Mouse (Mus musculus): Measurements from ENCODE around the gene Hectd2.

Gene Hectd2

DNA sequence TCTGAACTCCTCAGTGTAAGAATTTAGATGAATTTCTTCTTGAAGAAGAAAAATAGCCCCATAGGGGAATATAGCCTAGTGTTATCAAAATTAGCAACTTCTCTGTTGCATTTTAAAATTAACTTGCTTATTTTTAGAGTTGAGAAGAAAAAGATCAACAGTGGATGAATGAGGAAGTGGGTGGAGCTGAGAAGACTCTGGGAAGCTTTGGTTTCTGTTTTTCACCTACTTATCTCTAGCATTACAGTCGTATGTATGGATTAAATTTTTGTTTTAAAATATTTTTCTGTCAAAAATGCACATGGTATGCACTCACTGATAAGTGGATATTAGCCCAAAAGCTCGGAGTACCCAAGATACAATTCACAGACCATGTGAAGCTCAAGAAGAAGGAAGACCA, 6.7 kb downstream of the Hectd2 start:
- DNase-seq (ENCODE audit: low spot score in 2 of 2): no peak

GRCm38 (mm10) chr19:36564396-36564795, 10.0 kb downstream of the Hectd2 start:
- no peak for DNase-seq (ENCODE audit: low spot score in 2 of 2)

GRCm38 (mm10) chr19:36573986-36574385, 19.5 kb downstream of the Hectd2 start:
- DNase-seq (ENCODE audit: low spot score in 2 of 2): no peak

GRCm38 (mm10) chr19:36575159-36575558, 20.7 kb downstream of the Hectd2 start:
- DNase-seq (ENCODE audit: low spot score in 2 of 2): no peak

- DNase-seq (ENCODE audit: low spot score in 2 of 2): no peak
Observed at GRCm38 (mm10) chr19:36580874-36581273, 26.4 kb downstream of the Hectd2 start.

GRCm38 (mm10) chr19:36582116-36582515, 27.7 kb downstream of the Hectd2 start:
- DNase-seq (ENCODE audit: low spot score in 2 of 2): no peak

DNA sequence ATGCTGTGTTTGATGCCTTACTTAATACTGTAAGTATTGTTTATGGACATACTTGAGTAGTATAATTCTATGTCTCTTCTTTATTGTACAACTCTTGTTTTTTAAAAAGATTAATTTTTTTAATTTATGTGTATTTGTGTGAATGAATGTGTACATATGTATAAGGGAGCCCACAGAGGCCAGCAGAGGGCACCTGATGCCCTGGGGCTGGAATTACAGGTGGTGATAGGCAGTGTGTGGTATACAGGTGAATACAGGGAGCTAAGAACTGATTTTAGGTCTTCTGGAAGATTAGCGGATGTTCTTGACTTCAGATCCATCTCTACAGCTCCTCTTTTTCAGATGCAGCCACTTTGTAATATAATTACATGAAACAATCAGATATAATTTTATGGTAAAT, 31.1 kb downstream of the Hectd2 start:
- no peak for DNase-seq (ENCODE audit: low spot score in 2 of 2)

DNA sequence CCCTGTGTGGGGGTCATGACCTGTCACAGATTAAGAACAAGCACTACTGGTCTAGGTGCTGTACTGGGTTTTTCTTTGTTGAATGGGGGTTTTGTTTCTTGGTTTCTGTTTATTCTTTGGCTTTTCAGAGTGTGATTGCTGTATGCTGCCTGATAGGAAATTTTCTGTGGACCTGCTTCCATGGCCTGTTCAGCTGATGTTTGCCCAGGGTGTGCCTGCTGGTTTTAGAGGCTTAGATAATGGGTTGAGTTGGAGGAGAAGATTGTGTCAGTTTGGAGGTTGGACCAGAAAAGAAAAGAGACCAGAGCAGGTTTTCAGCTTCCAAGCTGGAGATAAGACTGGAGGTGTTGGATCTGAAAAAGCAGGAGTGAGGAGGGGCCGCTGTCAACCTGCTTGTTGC, 40.0 kb downstream of the Hectd2 start:
- DNase-seq (ENCODE audit: low spot score in 2 of 2): no peak

- no peak for DNase-seq (ENCODE audit: low spot score in 2 of 2)
Observed at GRCm38 (mm10) chr19:36601869-36602268, 47.4 kb downstream of the Hectd2 start.

- DNase-seq (ENCODE audit: low spot score in 2 of 2): no peak
Observed at GRCm38 (mm10) chr19:36602535-36603312, 48.3 kb downstream of the Hectd2 start.

- DNase-seq (ENCODE audit: low spot score in 2 of 2): no peak
Observed at GRCm38 (mm10) chr19:36606270-36606669, 51.8 kb downstream of the Hectd2 start.

- DNase-seq (ENCODE audit: low spot score in 2 of 2): no peak
Observed at GRCm38 (mm10) chr19:36609229-36609628, 54.8 kb downstream of the Hectd2 start.

GRCm38 (mm10) chr19:36610309-36610708, 55.9 kb downstream of the Hectd2 start:
- no peak for DNase-seq (ENCODE audit: low spot score in 2 of 2)

DNA sequence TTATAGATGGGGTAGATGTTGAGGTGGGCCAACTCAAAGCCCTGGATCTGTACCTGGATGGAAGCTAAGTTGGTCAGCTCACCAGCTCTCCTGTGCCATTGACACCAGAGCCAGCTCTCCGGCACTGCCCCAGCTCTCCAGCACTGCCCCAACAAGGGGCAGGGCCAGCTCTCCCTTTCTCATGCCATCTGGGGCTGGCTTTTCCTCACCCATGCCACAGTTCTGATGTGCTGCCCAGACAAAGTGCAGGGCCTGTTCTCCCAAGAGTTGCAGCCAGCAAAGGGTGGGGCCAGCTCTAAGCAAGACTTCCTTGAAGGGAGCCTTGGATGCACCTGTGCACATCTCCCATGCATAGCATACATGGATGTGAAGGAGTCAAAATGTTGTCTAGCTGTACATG, 71.5 kb downstream of the Hectd2 start:
- DNase-seq (ENCODE audit: low spot score in 2 of 2): no peak

- no peak for DNase-seq (ENCODE audit: low spot score in 2 of 2)
Observed at GRCm38 (mm10) chr19:36626881-36627280, 72.4 kb downstream of the Hectd2 start.

DNA sequence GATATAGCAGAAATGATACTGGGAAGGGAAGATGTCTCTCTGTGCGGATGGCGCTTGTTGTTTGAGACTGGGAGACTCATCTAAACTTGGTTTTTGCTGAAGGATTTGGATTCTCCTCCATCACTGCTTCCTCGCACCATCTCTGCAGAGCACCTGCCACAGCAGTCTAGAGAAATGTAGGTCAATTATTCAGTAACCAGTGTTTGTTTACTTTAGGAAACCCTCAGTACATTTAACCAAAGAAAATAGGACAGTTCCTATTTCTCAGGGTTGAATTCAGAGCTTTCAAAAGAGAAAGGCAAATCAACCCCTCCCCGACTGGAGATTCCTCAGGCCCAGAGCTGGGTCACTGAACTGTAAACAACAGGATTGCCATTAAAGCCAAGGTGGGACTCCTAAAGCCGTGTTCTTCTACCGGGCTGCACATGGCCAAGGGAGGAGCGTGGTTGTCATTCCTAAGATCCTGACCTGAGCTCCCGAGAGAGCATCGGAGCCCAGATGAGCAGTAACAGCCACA, 75.0 kb downstream of the Hectd2 start:
- DNase-seq (ENCODE audit: low spot score in 2 of 2): no peak

DNA sequence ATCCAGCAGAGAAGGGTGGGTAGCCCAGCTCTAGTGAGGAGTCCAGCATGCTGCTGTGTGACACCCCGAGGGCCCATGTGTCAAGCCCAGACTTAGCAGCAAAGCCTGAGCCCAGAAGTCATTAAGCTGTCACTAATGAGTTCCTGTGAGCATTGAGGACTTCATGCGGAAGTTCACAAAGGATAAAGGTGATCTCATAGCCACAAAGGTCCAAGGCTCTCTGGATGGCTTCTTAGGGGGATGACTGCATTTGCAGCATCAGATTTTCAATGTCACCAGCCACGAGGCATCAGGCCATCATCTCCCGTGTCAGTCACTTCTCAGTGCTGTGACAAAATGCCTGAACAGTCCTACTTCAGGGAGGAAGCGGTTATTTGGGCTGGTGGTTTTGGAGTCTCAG, 75.9 kb downstream of the Hectd2 start:
- no peak for DNase-seq (ENCODE audit: low spot score in 2 of 2)

- DNase-seq (ENCODE audit: low spot score in 2 of 2): no peak
Observed at GRCm38 (mm10) chr19:36634771-36635170, 80.3 kb downstream of the Hectd2 start.

- no peak for DNase-seq (ENCODE audit: low spot score in 2 of 2)
Observed at GRCm38 (mm10) chr19:36637223-36637622, 82.8 kb downstream of the Hectd2 start.

DNA sequence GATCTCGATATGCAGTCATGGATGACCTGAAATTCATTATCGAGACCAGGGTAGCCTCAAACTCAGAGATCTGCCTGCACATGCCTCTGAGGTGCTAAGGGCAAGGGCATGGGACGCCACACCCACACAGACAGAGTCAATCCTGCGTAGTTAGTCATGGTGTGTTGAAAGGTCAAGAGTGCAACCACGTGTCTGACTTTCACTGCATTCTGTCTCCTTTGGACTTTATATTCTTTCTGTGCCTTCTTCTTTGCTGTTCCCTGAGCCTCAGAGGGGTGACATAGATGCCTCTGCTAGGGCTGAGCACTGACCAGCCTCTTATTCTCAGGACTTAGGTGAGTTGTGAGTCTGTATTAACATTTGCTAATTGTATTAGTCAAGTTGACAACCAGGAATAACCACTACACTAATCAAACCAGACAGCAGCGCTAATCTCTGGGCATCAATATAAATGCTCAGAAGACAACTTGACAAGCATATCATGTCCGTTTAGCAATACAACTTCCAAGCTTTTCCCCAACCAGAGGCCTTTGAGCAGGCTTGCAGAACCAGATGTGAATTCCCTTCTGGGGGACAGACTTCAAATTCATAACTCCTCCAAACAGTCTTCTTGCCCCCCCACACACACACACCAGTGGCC, 83.6 kb downstream of the Hectd2 start:
- no peak for DNase-seq (ENCODE audit: low spot score in 2 of 2)

DNA sequence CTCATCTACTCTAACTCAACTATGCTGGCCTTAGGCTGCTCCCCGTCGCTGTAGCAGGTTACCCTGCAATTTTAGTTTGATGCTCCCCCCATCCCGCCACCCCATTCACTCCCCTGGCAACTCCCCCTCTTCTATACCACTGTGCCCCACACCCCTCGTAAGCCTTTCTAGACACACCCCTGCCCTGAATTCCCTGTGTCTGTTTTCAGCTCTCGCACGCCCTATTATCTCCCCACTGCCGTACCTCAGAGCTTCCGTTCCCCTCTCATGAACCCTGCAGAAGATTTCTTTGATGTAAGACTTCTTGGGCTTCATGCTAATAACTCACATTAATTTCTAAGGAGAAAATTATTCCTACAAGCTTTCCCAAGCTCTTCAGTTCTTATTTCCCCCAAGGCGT, 84.6 kb downstream of the Hectd2 start:
- DNase-seq (ENCODE audit: low spot score in 2 of 2): no peak

GRCm38 (mm10) chr19:36641128-36641527, 86.7 kb downstream of the Hectd2 start:
- no peak for DNase-seq (ENCODE audit: low spot score in 2 of 2)

GRCm38 (mm10) chr19:36645308-36645889, 91.0 kb downstream of the Hectd2 start:
- DNase-seq (ENCODE audit: low spot score in 2 of 2): no peak
